Mouse (Mus musculus) embryonic fibroblast, embryonic 13.5 days (primary cell): Measurements from ENCODE around the gene Lim2.

Source experiments
- CTCF ChIP-seq: IDR thresholded peaks from 2 replicates; pipeline ENCODE4 v1.5.1; 2011; ENCODE audit warnings: mild to moderate bottlenecking, control low read depth, low read length, moderate library complexity, borderline replicate concordance; ENCODE audit not compliant: insufficient read depth
- POLR2A ChIP-seq: IDR thresholded peaks from 2 replicates; pipeline ENCODE4 v1.6.1; 2011; ENCODE audit warnings: low read depth, mild to moderate bottlenecking, control low read depth, low read length, moderate library complexity

DNA sequence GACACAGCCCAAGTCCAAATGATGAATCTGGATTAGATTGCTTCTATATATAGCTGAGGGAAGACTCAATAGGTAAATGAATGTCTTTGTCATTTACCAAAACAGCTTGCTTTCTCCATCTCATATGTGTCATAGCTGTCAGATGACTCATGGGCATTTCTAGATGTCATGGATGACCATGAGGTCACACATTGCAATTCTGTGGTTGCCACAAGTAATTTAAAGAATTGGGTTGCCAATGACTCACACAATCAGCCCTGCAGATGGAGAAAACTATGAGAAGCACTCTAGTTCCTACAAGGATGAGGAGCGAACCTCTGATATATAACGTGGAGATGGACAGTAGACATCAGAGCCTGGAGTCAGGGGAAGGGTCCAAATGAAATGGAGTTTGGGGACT lies 28.0 kb upstream of the Lim2 start:
- TF ChIP-seq CTCF (no peak), POLR2A (no peak)
